Comparison of ENCODE assay signal across 18 mouse cellular contexts in genomic region chr7:128044142-128044785, GRCm38 (mm10). TPM values are rescaled to one million over a fixed set of nuclear protein-coding genes. Genes with fewer than 3 reads are reported as not detected.
DNase-seq lines count a peak whose midpoint lies in the region; ATAC-seq and TF ChIP-seq lines count a peak whose summit lies in the region.
"Had no signal": no experiment of that assay in that cellular context is flagged by ENCODE, and none has a peak within 500 bp of the region (broad histone marks: within the 10 kb centered on the region; RNA-seq: fewer than 3 reads in every experiment).

No protein-coding gene starts in this region.

- no peak for TF ChIP-seq RAD21 in CH12.LX (IDR thresholded peaks at IDR 0.05; ENCODE audit: low read depth, low read length)

- in situ Hi-C loops in CH12.LX (cut with MboI; ENCODE audit: low pct_ligation_motif_present, low pct_unique_long_range_greater_than_20kb, low sequenced_read_pairs) = no loop called here

- DNase-seq in gastrocnemius, adult 2 months = peak; percentile 29
- no peak for DNase-seq in gastrocnemius, adult 18-20 months (ENCODE audit: low spot score)
- peak; percentile 7 for DNase-seq in left cerebral cortex, postnatal 4 days
- DNase-seq in left cerebral cortex, postnatal 25 days (ENCODE audit: low spot score in 2 of 2) = no peak
- DNase-seq in CH12.LX (ENCODE audit: extremely low read depth) = no peak
- peak; percentile 75 for DNase-seq in thymus, postnatal 14 days
- DNase-seq: adrenal gland, adult 8-10 months; cerebellum, adult 8-10 months; kidney, adult 9 months had no signal

- peaks cover 6 to 23% of the 10 kb centered on the region in 2 experiments for H3K4me1 ChIP-seq in CH12.LX (ENCODE audit: control insufficient read depth in 1 of 2, insufficient read depth in 2 of 2)
- H3K4me1 ChIP-seq: forebrain, embryonic 10.5 days; heart, embryonic 12.5 days; neural tube, embryonic 15.5 days had no signal

- ATAC-seq in megakaryocyte, adult 5-6 weeks (ENCODE audit: poor library complexity, severe bottlenecking) = no peak

- H3K4me3 ChIP-seq in gastrocnemius, adult 2 months = no peak overlapping the region
- no peak overlapping the region for H3K4me3 ChIP-seq in CH12.LX (replicated peaks in 1 of 3; ENCODE audit: low read depth in 2 of 3, low read length in 2 of 3, poor library complexity in 1 of 3)
- H3K4me3 ChIP-seq: forebrain, embryonic 10.5 days; heart, embryonic 12.5 days; neural tube, embryonic 15.5 days had no signal

- H3K27me3 ChIP-seq in CH12.LX (replicated peaks) = no peaks in the 10 kb centered on the region
- H3K27me3 ChIP-seq: heart, embryonic 12.5 days; neural tube, embryonic 15.5 days had no signal

- H3K36me3 ChIP-seq in CH12.LX (replicated peaks in 1 of 2; ENCODE audit: control insufficient read depth in 1 of 2, insufficient read depth in 1 of 2, low read length in 1 of 2) = no peaks in the 10 kb centered on the region
- H3K36me3 ChIP-seq: forebrain, embryonic 10.5 days; heart, embryonic 12.5 days; neural tube, embryonic 15.5 days had no signal

- no peak for TF ChIP-seq EP300 in CH12.LX (IDR thresholded peaks at IDR 0.05; ENCODE audit: low read length)

- H3K79me2 ChIP-seq in CH12.LX (replicated peaks; ENCODE audit: control insufficient read depth, extremely low read depth, insufficient read depth, poor library complexity, severe bottlenecking) = no peaks in the 10 kb centered on the region

- no peak overlapping the region for H3K27ac ChIP-seq in gastrocnemius, adult 2 months
- no peak overlapping the region for H3K27ac ChIP-seq in CH12.LX (ENCODE audit: insufficient read depth, low read depth)
- H3K27ac ChIP-seq: forebrain, embryonic 10.5 days; neural tube, embryonic 15.5 days had no signal

- dilution Hi-C loops in CH12.LX (cut with MboI; ENCODE audit: extremely low pct_ligation_motif_present, extremely low pct_unique_long_range_greater_than_20kb, low sequenced_read_pairs) = no loop called here

- no peak overlapping the region for H3K9ac ChIP-seq in CH12.LX (ENCODE audit: insufficient read depth, low read depth)
- H3K9ac ChIP-seq: heart, embryonic 12.5 days; neural tube, embryonic 15.5 days had no signal

- TF ChIP-seq CTCF in gastrocnemius, adult 2 months (IDR thresholded peaks at IDR 0.05) = peak; percentile 34; the same call in 1 of the 2 replicates
- TF ChIP-seq CTCF in CH12.LX (conservative IDR thresholded peaks at IDR 0.05 in 1 of 2, IDR thresholded peaks at IDR 0.05 in 1 of 2; ENCODE audit: low read depth in 2 of 2, low read length in 2 of 2) = 0 out of 4 replicates have a peak, but pooled peaks of 1 of the 2 experiments have one; percentile 27

- intact Hi-C loops in gastrocnemius, adult 2 months (cut with DNase I) = no loop called here
- intact Hi-C loops in left cerebral cortex, postnatal 4 days (cut with DNase I) = no loop called here
- intact Hi-C loops in left cerebral cortex, postnatal 25 days (cut with DNase I) = no loop called here

- TF ChIP-seq POLR2A in CH12.LX (IDR thresholded peaks at IDR 0.05; ENCODE audit: low read depth, low read length) = no peak

- no peaks in the 10 kb centered on the region for H3K9me3 ChIP-seq in CH12.LX (replicated peaks; ENCODE audit: low read length)
- H3K9me3 ChIP-seq: forebrain, embryonic 10.5 days; heart, embryonic 12.5 days; neural tube, embryonic 15.5 days had no signal

- no peak overlapping the region for H3K4me2 ChIP-seq in CH12.LX (ENCODE audit: insufficient read depth, low read depth, poor library complexity, severe bottlenecking)
- H3K4me2 ChIP-seq: heart, embryonic 12.5 days; neural tube, embryonic 15.5 days had no signal

TF ChIP-seq in CH12.LX, 34 proteins besides CTCF, POLR2A, EP300 and RAD21:
- no peak for TF ChIP-seq MEF2A (IDR thresholded peaks at IDR 0.05; ENCODE audit: borderline replicate concordance, low read depth, low read length)
- peak; percentile 44; the same call in 1 of the 2 replicates for TF ChIP-seq ETS1 (conservative IDR thresholded peaks at IDR 0.05; ENCODE audit: low read depth, low read length)

RNA-seq across cellular contexts. Expression of gene Itgam, which starts 18.2 kb away (rescaled TPM):
- total RNA-seq in gastrocnemius, adult 2 months (2021) = 1 to 10 TPM; 1.0 to 1.9 TPM
- total RNA-seq in gastrocnemius, adult 18-20 months (2021) = 1 to 10 TPM; 1.2 to 1.8 TPM
- total RNA-seq in left cerebral cortex, postnatal 4 days (2021) = 1 to 10 TPM; 2.1 to 2.2 TPM
- total RNA-seq in left cerebral cortex, postnatal 25 days (2021) = 10 to 100 TPM; 10.8 to 11.2 TPM
- 0.13 TPM in 2 replicates for total RNA-seq in CH12.LX (2012; rRNA removed)
- total RNA-seq in CH12.LX (2014; rRNA removed) = 0.48 and 0.50 TPM in 2 replicates
- 1.1 TPM in 2 replicates for polyA plus RNA-seq in CH12.LX (2012; ENCODE audit: insufficient read length, low read depth)
- total RNA-seq in megakaryocyte, adult 5-6 weeks (2015) = 209 and 227 TPM in 2 replicates
- total RNA-seq in megakaryocyte, adult 5-6 weeks (2017) = 286 and 332 TPM in 2 replicates

RNA-seq across cellular contexts. Expression of gene Gm49368, which starts 18.2 kb away (rescaled TPM):
- not detected for total RNA-seq in gastrocnemius, adult 2 months (2021)
- total RNA-seq in gastrocnemius, adult 18-20 months (2021) = not detected
- total RNA-seq in left cerebral cortex, postnatal 4 days (2021) = not detected
- not detected for total RNA-seq in left cerebral cortex, postnatal 25 days (2021)
- total RNA-seq in CH12.LX (2012; rRNA removed) (not detected in 2 replicates), CH12.LX (2014; rRNA removed) (not detected in 2 replicates)
- polyA plus RNA-seq in CH12.LX (2012; ENCODE audit: insufficient read length, low read depth) = not detected in 2 replicates
- 9.8 and 11.2 TPM in 2 replicates for total RNA-seq in megakaryocyte, adult 5-6 weeks (2015)
- total RNA-seq in megakaryocyte, adult 5-6 weeks (2017) = 0.81 and 2.3 TPM in 2 replicates
- total RNA-seq: hematopoietic stem cell, adult 5-6 weeks; megakaryocyte-erythroid progenitor cell, adult 5-6 weeks had no signal
- polyA plus RNA-seq: embryonic facial prominence, embryonic 14.5 days; forebrain, embryonic 10.5 days; heart, embryonic 12.5 days; neural tube, embryonic 15.5 days; stomach, embryonic 14.5 days had no signal

RNA-seq across cellular contexts. Expression of gene Trim72, which starts 40.5 kb away (rescaled TPM):
- 100 to 1,000 TPM; 186 to 238 TPM for total RNA-seq in gastrocnemius, adult 2 months (2021)
- total RNA-seq in gastrocnemius, adult 18-20 months (2021) = 100 to 1,000 TPM; 195 to 222 TPM
- total RNA-seq in left cerebral cortex, postnatal 4 days (2021) = under 1 TPM; 0.26 to 0.56 TPM
- 1 to 10 TPM; 1.1 to 1.5 TPM for total RNA-seq in left cerebral cortex, postnatal 25 days (2021)
- total RNA-seq in CH12.LX (2012; rRNA removed) (0.13 TPM in 1 of 2 replicates, not detected in the other), CH12.LX (2014; rRNA removed) (not detected in 2 replicates)
- polyA plus RNA-seq in CH12.LX (2012; ENCODE audit: insufficient read length, low read depth) = not detected in 2 replicates
- not detected in 2 replicates for total RNA-seq in megakaryocyte, adult 5-6 weeks (2015)
- not detected in 2 replicates for total RNA-seq in megakaryocyte, adult 5-6 weeks (2017)
- total RNA-seq: hematopoietic stem cell, adult 5-6 weeks; monocyte, adult 5-6 weeks had no signal
- polyA plus RNA-seq: forebrain, embryonic 10.5 days had no signal

RNA-seq across cellular contexts. Expression of gene Pycard, which starts 50.6 kb away (rescaled TPM):
- total RNA-seq in gastrocnemius, adult 2 months (2021) = under 1 TPM; 0.38 to 0.89 TPM
- under 1 TPM; 0.16 to 0.55 TPM for total RNA-seq in gastrocnemius, adult 18-20 months (2021)
- total RNA-seq in left cerebral cortex, postnatal 4 days (2021) = 1 to 10 TPM; 2.4 to 3.3 TPM
- 1 to 10 TPM; 2.3 to 4.0 TPM for total RNA-seq in left cerebral cortex, postnatal 25 days (2021)
- total RNA-seq in CH12.LX (2012; rRNA removed) = 51.1 and 52.5 TPM in 2 replicates
- 5.1 and 5.3 TPM in 2 replicates for total RNA-seq in CH12.LX (2014; rRNA removed)
- polyA plus RNA-seq in CH12.LX (2012; ENCODE audit: insufficient read length, low read depth) = 8.1 and 10.3 TPM in 2 replicates
- 251 and 323 TPM in 2 replicates for total RNA-seq in megakaryocyte, adult 5-6 weeks (2015)
- total RNA-seq in megakaryocyte, adult 5-6 weeks (2017) = 48.0 and 56.5 TPM in 2 replicates

Comparison
In these comparisons a context has a peak if more than half of its experiments do, and no peak if none do; other contexts are left out.
1. DNase-seq: peak in gastrocnemius, adult 2 months (single experiment), left cerebral cortex, postnatal 4 days (single experiment) and thymus, postnatal 14 days (single experiment); none in gastrocnemius, adult 18-20 months (single experiment), left cerebral cortex, postnatal 25 days (0 of 2) and CH12.LX (single experiment).
2. RNA of gene Itgam, which starts 18.2 kb away (total RNA-seq): 209 to 332 TPM in megakaryocyte, adult 5-6 weeks; 10.8 to 11.2 TPM in left cerebral cortex, postnatal 25 days, 2.1 to 2.2 TPM in left cerebral cortex, postnatal 4 days, 1.0 to 1.9 TPM in gastrocnemius, adult 2 months, 1.2 to 1.8 TPM in gastrocnemius, adult 18-20 months and 0.13 to 0.50 TPM in CH12.LX; every median in the first group is over 10 times any median in the second.
3. RNA of gene Trim72, which starts 40.5 kb away (total RNA-seq): 186 to 238 TPM in gastrocnemius, adult 2 months and 195 to 222 TPM in gastrocnemius, adult 18-20 months; 1.1 to 1.5 TPM in left cerebral cortex, postnatal 25 days, 0.26 to 0.56 TPM in left cerebral cortex, postnatal 4 days, 0.13 TPM in CH12.LX and not detected in megakaryocyte, adult 5-6 weeks; every median in the first group is over 10 times any median in the second.